Mouse (Mus musculus) testis, adult 2 months (tissue): ENCODE measurements around the gene Bmp2.

Source experiments
- CTCF ChIP-seq: fragments of 200-500 bp; IDR thresholded peaks from 2 replicates; pipeline ENCODE4 v1.5.1; 2012; ENCODE audit warnings: low read depth, mild to moderate bottlenecking, inconsistent platforms, low read length, moderate library complexity; ENCODE audit not compliant: control insufficient read depth, insufficient read depth, insufficient replicate concordance
- POLR2A ChIP-seq: fragments of 200-500 bp; IDR thresholded peaks from 2 replicates; pipeline ENCODE4 v1.6.1; 2012; ENCODE audit warnings: low read depth, mild to moderate bottlenecking, inconsistent platforms, low read length, moderate library complexity; ENCODE audit not compliant: control insufficient read depth

DNA sequence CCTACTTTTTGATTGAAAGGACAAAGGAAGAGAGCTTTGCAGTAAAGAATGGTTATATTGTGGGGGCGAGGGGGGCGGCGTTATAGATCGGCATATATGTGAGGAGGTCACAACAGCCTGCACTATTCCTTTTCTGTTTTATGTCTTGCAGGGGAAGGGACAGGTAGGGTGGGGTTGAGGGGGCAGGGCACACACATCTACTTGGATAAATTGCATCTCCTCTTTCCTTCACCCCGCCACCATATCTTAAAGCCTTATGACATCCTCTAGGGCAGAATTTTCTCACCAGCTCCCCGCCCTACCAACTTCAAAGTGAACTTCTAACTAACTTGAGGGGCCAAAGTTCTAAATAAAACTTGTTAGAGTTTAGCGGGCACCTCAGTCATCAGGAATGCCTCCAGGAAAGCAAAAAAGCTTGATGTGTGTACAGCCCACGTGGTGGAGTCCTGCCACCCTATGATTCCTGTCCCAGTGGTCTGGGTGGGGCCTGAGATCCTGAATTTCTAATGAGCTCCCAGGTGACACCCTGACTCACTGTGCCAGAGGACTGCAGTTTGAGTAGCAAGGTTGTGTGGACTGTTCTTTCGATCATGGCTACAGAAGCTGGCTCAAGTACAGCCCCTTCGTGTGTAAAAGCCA is 12.4 kb downstream of the Bmp2 start:
- no peak for TF ChIP-seq POLR2A
- no peak for TF ChIP-seq CTCF
